Mouse (Mus musculus): Measurements from ENCODE around the gene Snx27.

DNA sequence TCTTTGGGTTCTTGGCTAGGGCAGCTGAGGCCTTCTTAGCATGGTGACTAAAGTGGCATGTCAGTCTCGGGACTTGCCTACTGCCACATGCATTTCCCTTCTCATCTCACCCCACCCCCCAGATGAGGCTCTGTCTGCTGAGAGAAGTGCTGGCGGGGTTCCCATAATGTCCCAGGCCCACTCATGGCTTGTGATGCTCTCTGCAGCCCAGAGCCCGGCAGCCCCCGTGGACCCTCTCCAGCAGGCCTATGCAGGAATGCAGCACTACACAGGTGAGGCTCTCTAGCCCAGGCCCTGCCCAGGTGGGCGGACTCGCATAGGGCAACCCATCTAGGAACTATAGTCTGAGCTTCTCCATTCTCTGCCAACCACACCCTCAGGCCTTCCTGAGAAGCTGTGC, 94.9 kb downstream of the Snx27 start:
- TF ChIP-seq CTCF (IDR thresholded peaks at IDR 0.05; ENCODE audit: borderline replicate concordance, insufficient read depth, low read depth, low read length) (no peak), POLR2A (IDR thresholded peaks at IDR 0.05; ENCODE audit: borderline replicate concordance, insufficient read depth, low read length) (no peak)
